Mouse (Mus musculus) embryo, embryonic 11.5 days (tissue): ENCODE data around the gene Apbb2.
"Not testable (repeated sequence)": the region's sequence is repeated elsewhere in the genome, so short reads cannot be mapped to it uniquely, and the experiment has no call there.

Experiments
- DNase-seq: peaks from one replicate; pipeline ENCODE4 v3.0.0-alpha.2; 2012; ENCODE audit warnings: low read depth, low spot score

Apbb2 gene

DNA sequence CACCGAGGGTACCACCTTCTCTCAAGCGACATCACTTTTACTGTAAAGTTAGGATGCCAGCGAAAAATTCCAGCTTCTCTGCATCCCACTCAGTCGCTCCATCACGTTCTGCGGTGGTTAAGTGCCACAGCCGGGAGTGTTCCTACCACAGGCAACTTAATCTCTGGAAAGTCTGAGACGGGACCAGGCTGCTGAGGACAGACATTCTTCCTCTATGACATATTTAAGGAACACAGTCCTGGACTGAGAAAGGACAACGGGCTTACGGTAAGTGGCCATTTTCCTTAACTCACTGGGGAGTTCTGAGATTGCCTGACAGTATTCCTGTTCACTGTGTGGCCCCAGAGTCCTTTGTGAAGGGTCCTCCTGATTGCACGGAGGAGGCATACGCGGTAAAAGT lies 318.0 kb downstream of the Apbb2 start:
- DNase-seq = no peak

DNA sequence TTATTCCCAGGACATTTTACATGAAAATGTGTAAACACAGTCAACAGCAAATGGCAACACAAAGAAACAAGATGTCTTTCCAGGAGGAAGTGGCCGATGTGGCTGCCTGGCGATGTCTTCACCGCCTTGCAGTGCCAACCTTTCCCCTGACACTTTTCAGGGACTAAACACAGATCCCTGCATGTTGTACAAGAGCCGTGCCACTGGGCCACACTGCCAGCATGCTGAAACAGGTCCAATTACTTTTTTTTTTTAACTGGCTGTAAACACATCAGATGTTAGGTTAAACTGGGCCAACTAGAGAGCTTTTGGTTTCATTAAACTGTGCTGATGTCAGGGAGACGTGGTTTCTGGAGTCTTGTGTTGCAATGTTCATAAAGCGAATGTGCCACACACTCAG lies 319.7 kb downstream of the Apbb2 start:
- DNase-seq = no peak

DNA sequence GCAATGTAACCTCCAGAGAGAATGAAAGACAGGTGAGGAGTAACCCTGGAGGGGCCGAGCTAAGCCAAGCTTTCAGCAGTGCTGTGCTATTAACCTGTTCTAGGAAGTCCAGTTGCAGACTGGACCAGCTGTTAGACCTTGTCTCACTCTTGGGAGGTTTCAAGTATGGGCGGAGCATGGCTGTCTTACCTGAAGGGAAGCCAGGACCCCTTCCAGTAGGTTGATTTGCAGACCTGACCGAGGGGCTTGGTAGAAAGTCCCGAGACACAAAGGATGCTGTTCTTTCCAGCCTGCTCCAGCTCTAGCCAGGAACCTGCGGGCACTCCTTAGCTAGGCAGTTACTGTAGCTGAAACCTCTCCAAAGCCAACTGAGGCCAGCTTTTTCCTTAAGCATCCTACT lies 322.5 kb downstream of the Apbb2 start:
- no peak for DNase-seq

DNA sequence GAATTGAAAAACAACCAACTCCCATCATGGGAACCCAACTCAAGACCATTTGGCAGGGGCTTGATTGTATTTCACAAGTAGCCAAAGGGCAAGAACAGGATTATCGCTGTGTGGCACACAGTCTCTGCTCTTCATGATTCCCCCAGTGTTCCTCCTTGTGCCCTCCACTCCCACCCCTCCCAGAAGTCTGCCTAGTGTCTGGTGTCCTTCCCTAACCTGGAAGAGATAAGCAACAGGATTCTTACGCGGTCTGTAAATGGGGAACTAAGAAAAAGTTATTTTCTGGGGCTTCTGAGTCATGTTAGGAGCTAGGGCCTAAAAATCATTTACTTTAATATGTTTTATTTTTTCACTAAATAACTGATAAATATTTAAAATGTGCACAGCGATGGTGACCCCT lies 323.6 kb downstream of the Apbb2 start:
- no peak for DNase-seq

DNA sequence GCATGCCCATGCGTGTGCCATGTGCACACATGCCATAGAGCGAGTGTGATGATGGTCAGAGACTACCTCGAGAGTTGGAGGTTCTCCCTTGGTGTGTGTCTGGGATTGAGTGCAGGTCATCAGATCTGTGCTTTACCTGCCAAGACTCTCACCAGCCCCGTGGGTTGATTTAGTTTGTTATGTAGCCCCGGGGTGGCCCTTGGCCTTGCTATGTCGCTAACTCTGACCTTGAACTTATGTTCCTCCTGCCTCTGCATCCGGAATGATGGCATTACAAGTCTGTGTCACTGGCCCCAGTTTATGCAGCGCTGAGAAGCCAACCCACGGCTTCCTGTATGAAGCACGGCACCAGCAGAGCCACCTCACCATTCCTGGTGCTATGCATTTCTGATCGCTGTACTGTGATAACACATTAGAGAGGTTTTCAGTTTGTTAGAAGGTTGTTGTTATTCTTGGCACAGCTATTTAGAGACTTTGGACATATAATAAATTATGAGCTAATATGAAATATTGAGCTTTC lies 324.4 kb downstream of the Apbb2 start:
- no peak for DNase-seq

DNA sequence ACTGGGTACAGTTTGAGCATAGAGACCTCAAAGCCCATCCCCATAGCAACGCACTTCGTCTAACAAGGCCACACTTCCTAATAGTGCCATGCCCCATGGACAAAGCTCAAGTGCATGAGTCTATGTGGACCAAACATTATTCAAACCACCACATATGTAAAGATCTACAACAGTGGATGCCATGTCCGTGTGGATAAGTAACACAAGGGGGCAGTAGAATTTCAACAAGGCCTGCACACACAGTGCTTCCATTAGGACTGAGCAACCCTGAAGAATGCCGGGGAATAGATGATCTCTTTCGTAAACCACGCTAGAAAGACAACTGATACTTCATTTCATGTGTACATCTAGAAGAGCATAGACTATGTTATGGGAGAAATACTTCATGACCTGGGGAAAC lies 337.8 kb downstream of the Apbb2 start:
- no peak for DNase-seq

DNA sequence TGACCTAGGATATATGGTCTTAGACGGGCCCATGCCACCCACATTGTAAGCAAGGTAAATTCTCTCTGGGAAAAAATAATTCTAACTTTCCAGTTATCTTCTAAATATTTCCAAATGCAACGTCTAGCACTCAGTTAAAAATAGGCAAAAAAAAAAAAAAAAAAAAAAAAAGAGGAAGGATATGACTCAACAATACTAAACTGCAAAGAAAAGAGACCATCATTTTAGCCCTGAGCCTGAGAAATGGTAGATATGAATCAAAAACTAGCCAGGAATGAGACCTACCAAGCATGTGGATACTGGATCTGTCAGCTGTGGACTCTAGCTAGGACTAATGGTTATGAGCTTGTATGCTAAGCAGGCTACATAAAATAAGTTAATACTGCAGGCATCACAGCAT lies 338.9 kb downstream of the Apbb2 start:
- no peak for DNase-seq

DNA sequence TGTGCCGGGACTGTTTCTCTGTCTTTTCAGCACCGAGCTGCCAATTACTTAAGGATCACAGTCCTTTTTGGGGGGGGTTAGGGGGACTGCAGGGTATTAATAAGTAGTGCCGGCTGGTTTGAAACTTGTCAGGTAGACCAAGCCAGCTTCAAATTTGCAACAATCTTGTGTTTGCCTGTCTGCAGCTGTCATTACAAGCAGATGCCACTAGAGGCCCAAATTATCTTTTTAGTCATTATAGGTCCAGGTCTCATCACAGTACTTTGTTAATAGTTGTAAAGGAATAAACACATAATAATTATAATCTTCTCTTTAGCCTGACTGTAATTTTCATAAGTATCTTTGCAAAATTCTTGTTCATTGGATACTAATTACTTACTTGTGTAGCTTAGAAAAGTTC lies 344.2 kb downstream of the Apbb2 start:
- DNase-seq = no peak

DNA sequence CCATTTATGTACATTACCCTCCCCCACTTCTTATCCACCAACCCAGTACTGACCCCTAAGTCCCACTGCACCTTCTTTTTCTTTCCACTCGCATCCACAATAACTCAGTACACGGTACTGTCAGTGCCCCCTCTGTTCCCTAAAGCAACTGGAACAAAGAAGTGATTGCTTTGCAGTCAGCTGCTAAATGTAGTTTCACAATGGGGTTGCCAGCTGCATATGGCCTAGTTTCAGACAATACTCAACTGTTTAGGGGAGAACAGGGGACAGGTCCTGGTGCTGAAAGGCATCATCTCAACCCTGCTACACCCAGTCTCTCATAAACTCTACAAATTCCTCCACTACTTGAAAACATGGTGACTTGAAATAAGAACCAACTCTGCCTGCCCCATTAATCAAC lies 347.4 kb downstream of the Apbb2 start:
- DNase-seq = no peak

DNA sequence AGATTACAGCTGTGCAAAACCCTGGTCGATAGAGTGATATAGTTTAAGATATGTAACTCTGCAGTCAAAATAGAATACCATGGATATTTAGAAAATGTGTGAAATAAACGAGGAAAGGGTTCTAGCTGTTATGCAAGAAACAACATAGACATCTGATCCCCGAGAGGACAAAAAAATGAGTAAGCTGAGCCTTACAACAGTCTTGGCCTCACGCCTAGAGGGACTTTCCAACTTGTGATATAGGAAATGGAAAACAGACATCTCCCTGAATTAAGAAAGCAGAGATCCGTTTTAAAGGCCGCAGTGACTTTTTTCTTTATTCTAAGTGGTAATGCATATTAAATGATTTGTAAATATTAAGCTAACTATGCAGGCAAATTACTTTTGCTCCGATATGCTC lies 349.0 kb downstream of the Apbb2 start:
- DNase-seq = no peak

DNA sequence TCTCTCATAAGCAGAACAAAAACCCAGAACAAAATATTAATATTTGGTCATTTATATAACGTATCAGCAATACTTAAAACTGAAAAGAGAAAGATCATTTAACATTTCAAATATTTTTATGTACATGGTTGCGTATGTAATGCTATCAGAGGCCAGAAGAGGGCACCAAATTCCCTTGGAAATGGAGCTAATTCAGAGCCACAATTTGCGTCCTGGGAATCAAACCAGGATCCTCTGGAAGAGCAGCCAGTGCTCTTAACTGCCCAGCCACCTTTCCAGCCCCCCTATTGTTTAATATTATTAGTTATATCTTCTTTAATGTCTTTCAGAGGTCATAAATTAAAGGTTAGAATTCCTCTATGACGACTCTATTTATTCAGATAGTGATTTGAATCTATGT lies 355.2 kb downstream of the Apbb2 start:
- peak; percentile 23 for DNase-seq

DNA sequence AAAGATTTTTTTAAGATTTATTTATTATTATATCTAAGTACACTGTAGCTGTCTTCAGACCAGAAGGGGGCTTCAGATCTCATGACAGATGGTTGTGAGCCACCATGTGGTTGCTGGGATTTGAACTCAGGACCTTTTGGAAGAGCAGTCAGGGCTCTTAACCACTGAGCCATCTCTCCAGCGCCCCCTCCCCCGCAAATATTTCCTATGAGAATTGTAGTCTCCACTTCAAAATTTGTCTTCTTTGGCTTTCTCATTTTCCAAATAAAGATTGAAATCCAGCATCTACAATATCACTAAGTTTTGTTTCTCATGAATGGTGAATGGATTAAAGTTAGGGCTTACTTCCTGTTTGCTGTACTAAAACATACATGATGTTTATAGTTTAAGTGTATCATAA lies 356.1 kb downstream of the Apbb2 start:
- no peak for DNase-seq

DNA sequence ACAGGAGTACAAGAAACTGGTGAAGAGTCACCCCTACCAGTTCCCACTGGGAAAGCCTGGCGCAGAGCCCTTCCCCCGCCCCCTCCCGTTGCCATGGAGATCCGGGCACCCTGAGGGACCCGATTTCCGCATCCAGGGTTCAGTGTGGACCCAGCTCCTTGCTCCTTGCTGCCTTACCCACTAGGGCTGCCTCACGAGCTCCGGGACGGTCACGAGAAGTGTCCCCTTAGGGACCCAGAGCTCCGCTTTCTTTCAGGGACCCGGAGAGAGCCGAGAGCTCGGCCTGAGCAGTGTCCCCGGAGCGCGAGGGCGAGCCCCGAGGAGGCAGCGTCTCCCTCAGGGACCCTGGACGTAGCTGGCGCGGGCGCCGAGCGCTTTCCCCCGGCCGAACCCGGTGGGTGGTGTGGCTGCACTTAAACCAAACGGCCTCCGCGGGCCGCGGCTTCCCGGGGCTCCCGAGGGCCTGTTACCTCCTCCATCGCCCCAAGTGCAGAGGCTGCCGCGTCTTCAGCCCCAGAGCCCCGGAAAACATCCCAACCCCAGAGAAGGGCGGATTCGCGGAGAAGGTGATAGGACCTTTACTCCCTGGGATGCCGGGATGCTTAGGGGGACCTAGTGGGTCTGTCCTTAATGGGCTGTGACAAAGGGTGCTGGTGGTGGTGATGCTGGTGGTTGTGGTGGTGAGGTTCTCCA lies 358.7 kb downstream of the Apbb2 start, which contains the start of gene Nsun7:
Gene Nsun7 (plus strand): TSS at position 142 of the 693 bp plus-strand sequence.
- peak; percentile 41 for DNase-seq

DNA sequence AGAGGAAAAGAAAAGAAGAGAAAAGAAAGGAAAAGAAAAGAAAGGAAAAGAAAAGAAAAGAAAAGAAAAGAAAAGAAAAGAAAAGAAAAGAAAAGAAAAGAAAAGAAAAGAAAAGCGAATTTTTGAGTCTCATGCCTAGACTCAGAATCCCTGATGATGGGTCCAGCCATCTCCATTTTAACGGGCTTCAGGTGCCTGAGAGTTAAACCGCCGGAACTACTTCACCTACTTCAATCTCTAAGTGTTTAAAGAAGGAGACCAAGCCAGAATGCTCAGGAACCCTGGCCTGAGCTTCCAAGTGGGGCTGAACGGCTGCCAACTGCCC lies 359.2 kb downstream of the Apbb2 start:
- DNase-seq = not testable (repeated sequence)

DNA sequence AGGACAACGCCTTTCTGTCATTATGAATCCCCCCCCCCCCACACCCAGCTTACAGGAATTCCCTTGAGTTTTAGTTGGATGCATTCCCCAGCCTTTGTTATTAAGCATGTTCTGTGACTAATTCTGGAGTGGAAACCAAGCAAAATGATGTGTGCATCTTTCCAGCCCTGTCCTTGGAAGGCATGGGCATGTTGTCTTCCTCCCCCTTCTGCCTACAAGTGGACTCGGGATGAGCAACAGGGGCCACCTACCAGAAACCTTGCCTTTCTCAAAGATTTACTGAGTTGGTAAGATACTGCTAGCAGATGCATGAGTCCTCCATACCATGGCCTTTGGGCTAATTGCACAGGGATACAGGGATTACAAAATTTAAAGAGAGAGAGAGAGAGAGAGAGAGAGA lies 359.6 kb downstream of the Apbb2 start:
- no peak for DNase-seq

DNA sequence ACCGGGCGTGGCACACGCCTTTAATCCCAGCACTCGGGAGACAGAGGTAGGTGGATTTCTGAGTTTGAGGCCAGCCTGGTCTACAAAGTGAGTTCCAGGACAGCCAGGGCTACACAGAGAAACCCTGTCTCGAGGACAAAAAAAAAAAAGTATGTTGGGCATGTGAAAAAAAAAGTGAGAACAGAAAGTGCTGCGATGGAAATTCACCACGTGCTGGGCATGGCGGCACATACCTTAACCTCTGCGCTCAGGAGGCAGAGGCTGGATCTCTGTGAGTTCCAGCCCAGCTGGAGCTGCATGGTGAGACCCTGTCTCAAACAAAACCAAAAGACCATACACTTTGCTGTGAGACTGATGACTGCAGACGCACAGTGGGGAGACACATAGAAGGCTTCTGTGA lies 363.5 kb downstream of the Apbb2 start:
- no peak for DNase-seq

DNA sequence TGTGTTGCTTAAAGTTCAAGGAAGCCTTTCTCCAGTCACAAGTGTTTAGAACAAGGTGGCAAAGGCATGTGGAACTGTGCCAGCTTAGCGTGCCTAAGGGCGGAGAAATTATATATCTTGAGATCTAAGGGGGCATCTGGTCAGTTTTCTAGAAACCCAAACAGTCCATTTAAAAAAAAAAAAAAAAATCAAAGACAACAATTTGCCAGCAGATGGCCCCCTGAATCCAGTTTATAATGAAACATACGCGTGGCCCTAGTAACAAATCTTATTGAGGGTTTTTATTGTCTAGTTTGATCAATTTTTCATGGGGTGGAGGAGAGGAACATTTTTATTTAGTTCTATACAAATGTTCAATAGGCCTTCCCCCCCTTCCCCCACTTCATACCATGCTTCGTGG lies 365.4 kb downstream of the Apbb2 start:
- DNase-seq = no peak
